Mouse (Mus musculus) forebrain, embryonic 11.5 days (tissue): Measurements from ENCODE around the gene Tmigd3. TPM values are rescaled to one million over a fixed set of nuclear protein-coding genes. Genes with fewer than 3 reads are reported as not detected.

Source experiments
- ATAC-seq: fragments of 200-750 bp; cut with Nextera tagmentation; replicated peaks from 2 replicates; pipeline ENCODE4 v1.8.0; 2017; ENCODE audit warnings: moderate TSS enrichment; ENCODE audit not compliant: low FRiP score
- DNase-seq: peaks from one replicate; pipeline ENCODE4 v3.0.0-alpha.2; 2017; ENCODE audit warnings: low spot score
- H3K27ac ChIP-seq: fragments of 300-500 bp; sonication (generic); 2 replicates; pipeline ENCODE4 v1.5.1; 2014; ENCODE audit warnings: low read depth, low read length
- H3K27me3 ChIP-seq: fragments of 300-500 bp; sonication (generic); 2 replicates; pipeline ENCODE4 v1.6.1; 2014; ENCODE audit warnings: mild to moderate bottlenecking, low read length, mixed read lengths; ENCODE audit not compliant: control insufficient read depth, insufficient read depth
- H3K36me3 ChIP-seq: fragments of 300-500 bp; sonication (generic); 2 replicates; pipeline ENCODE4 v1.6.1; 2014; ENCODE audit warnings: mild to moderate bottlenecking, low read length, moderate library complexity, mixed read lengths; ENCODE audit not compliant: control insufficient read depth, insufficient read depth
- H3K4me1 ChIP-seq: fragments of 300-500 bp; sonication (generic); replicated peaks from 2 replicates; pipeline ENCODE4 v1.6.1; 2014; ENCODE audit warnings: low read length, mixed read lengths; ENCODE audit not compliant: control insufficient read depth, insufficient read depth
- H3K4me2 ChIP-seq: fragments of 300-500 bp; sonication (generic); 2 replicates; pipeline ENCODE4 v1.6.1; 2014; ENCODE audit warnings: low read depth, mild to moderate bottlenecking, low read length, moderate library complexity, mixed read lengths; ENCODE audit not compliant: severe bottlenecking
- H3K4me3 ChIP-seq: fragments of 300-500 bp; sonication (generic); 2 replicates; pipeline ENCODE4 v1.5.1; 2014; ENCODE audit warnings: low read depth, low read length
- H3K9ac ChIP-seq: fragments of 300-500 bp; sonication (generic); 2 replicates; pipeline ENCODE4 v1.6.1; 2014; ENCODE audit warnings: low read length
- H3K9me3 ChIP-seq: fragments of 300-500 bp; sonication (generic); 2 replicates; pipeline ENCODE4 v1.6.1; 2016; ENCODE audit warnings: low read length, mixed read lengths; ENCODE audit not compliant: control insufficient read depth
- WGBS: fragments of 180-500 bp; shearing (Covaris S2); extraction: QIAGEN DNeasy Blood & Tissue Kit; methylation state at CpG from one replicate; pipeline ENCODE4 v1.1.7; 2014; 5-methylcytosine and 5-hydroxymethylcytosine counted together
- polyA plus RNA-seq: library from polyadenylated mRNA; unstranded; fragments of >200 nt; fragmentation: Nextera tagmentation; extraction: Ambion mirVana; gene quantifications from 2 replicates; pipeline ENCODE4 v1.2.1, GENCODE M21; 2014

Tmigd3 gene
- polyA plus RNA-seq, 1 experiment from 2014 or later: 0.21 TPM

GRCm38 (mm10) chr3:105958974-105959580 is 88.4 kb downstream of the Tmigd3 start, which contains the start of gene Wdr77:
Wdr77 (plus strand) TSS chr3:105959369.
- DNase-seq (peak; percentile 98), ATAC-seq (peak; percentile 98)
- H3K27me3 ChIP-seq: no peaks in the 10 kb centered on the region
- under 1% methylated on average over 52 of the region's 52 CpGs for WGBS
- H3K4me1 ChIP-seq: peaks cover 7% of the 10 kb centered on the region
- no peaks in the 10 kb centered on the region for H3K9me3 ChIP-seq
- H3K36me3 ChIP-seq: no peaks in the 10 kb centered on the region; the same call in 1 of the 2 replicates
- peak within 1 kb of the TSS; percentile 94 for H3K9ac ChIP-seq
- H3K4me2 ChIP-seq: peak within 1 kb of the TSS; percentile 73
- peak within 1 kb of the TSS; percentile 62; the same call in 1 of the 2 replicates for H3K27ac ChIP-seq
- peak within 1 kb of the TSS; percentile 88 for H3K4me3 ChIP-seq

DNA sequence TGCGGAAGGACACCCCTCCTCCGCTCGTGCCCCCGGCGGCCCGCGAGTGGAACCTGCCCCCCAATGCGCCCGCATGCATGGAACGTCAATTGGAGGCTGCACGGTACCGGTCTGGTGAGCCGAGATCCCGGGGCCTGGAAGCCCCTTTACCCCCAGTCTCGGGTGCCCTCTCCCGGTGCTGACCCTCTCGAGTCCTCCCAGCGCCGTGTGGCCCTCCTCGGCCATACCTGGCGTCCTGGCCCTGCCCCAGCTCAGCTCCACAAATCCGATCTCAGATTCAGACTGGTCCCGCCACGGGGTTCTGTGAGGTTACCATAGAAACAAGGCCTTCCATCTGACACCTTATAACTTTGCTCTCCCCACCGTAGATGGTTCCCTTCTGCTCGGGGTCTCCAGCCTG is 88.9 kb downstream of the Tmigd3 start:
- Histone ChIP-seq H3K9ac (peak overlapping the region; percentile 92), H3K27ac (no peak overlapping the region), H3K4me1 (peaks cover 7% of the 10 kb centered on the region), H3K4me3 (peak overlapping the region; percentile 88), H3K27me3 (no peaks in the 10 kb centered on the region), H3K9me3 (no peaks in the 10 kb centered on the region), H3K36me3 (peaks cover under 1% of the 10 kb centered on the region; the same call in 1 of the 2 replicates), H3K4me2 (peak overlapping the region; percentile 73)
- under 1% methylated on average over 26 of the region's 26 CpGs for WGBS
- DNase-seq: no peak
- peak; percentile 71 for ATAC-seq

GRCm38 (mm10) chr3:105959999-105960398 is 89.3 kb downstream of the Tmigd3 start, which contains the start of gene Atp5f1:
Atp5f1 (minus strand) TSS chr3:105960099.
- Histone ChIP-seq H3K4me2 (peak within 1 kb of the TSS; percentile 73), H3K9ac (peak within 1 kb of the TSS; percentile 94), H3K4me3 (peak within 1 kb of the TSS; percentile 88), H3K4me1 (peaks cover 7% of the 10 kb centered on the region), H3K36me3 (peaks cover 4% of the 10 kb centered on the region; the same call in 1 of the 2 replicates), H3K9me3 (no peaks in the 10 kb centered on the region), H3K27me3 (no peaks in the 10 kb centered on the region), H3K27ac (peak within 1 kb of the TSS; percentile 62; the same call in 1 of the 2 replicates)
- 7% methylated on average over 6 of the region's 6 CpGs for WGBS
- DNase-seq (no peak), ATAC-seq (no peak)

DNA sequence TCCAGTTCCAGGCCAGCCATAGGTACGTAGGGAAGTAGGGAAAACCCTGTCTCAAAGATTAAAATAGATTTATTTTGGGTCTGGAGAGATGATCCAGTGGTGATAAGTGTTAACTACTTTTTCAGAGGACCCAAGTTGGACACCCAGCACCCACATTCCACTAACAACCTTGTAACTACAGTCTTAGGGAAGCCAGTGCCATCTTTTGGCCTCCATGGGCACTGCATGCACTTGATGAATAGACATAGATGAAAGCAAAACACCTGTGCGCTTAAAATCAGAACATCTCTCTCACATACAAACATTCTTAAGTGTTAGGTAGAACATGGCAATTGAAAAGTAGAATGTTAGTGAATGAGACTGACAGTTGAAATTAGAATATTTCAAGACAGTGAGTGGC is 90.0 kb downstream of the Tmigd3 start:
- 90% methylated on average over 2 of the region's 2 CpGs for WGBS
- Histone ChIP-seq H3K36me3 (peaks cover 9% of the 10 kb centered on the region; the same call in 1 of the 2 replicates), H3K4me2 (peak overlapping the region; percentile 73; the same call in 1 of the 2 replicates), H3K27ac (no peak overlapping the region), H3K4me3 (peak overlapping the region; percentile 88; the same call in 1 of the 2 replicates), H3K9me3 (no peaks in the 10 kb centered on the region), H3K27me3 (no peaks in the 10 kb centered on the region), H3K9ac (peak overlapping the region; percentile 92; the same call in 1 of the 2 replicates), H3K4me1 (peaks cover 7% of the 10 kb centered on the region)
- DNase-seq (no peak), ATAC-seq (no peak)

GRCm38 (mm10) chr3:105971831-105972446 is 101.2 kb downstream of the Tmigd3 start:
- Histone ChIP-seq H3K9ac (no peak overlapping the region), H3K36me3 (no peaks in the 10 kb centered on the region; the same call in 1 of the 2 replicates), H3K4me1 (no peaks in the 10 kb centered on the region), H3K9me3 (no peaks in the 10 kb centered on the region), H3K27ac (no peak overlapping the region), H3K4me2 (no peak overlapping the region), H3K4me3 (no peak overlapping the region), H3K27me3 (no peaks in the 10 kb centered on the region)
- ATAC-seq: no peak
- no peak for DNase-seq
- 86% methylated on average over 5 of the region's 5 CpGs for WGBS

GRCm38 (mm10) chr3:105973411-105973810 is 102.7 kb downstream of the Tmigd3 start, which contains the start of gene Ovgp1:
Ovgp1 (plus strand) TSS chr3:105973711.
- Histone ChIP-seq H3K27ac (no peak within 1 kb of the TSS), H3K4me2 (no peak within 1 kb of the TSS), H3K4me1 (no peaks in the 10 kb centered on the region), H3K27me3 (no peaks in the 10 kb centered on the region), H3K4me3 (no peak within 1 kb of the TSS), H3K36me3 (no peaks in the 10 kb centered on the region; the same call in 1 of the 2 replicates), H3K9me3 (no peaks in the 10 kb centered on the region), H3K9ac (no peak within 1 kb of the TSS)
- DNase-seq (no peak), ATAC-seq (no peak)
- 90% methylated on average over 3 of the region's 3 CpGs for WGBS

Other genes with a start within 250 kb of the Tmigd3 start
- 47.6 and 52.9 TPM in 2 replicates for gene Ddx20, start 183.3 kb upstream of the Tmigd3 start, polyA plus RNA-seq
- gene Inka2, start 166.3 kb upstream of the Tmigd3 start, polyA plus RNA-seq: 1.8 and 2.9 TPM in 2 replicates
- 75.9 and 84.3 TPM in 2 replicates for gene Rap1a, start 69.6 kb upstream of the Tmigd3 start, polyA plus RNA-seq
- 0.23 TPM in 1 of 2 replicates, not detected in the other for gene Adora3, start within 50 bp of the Tmigd3 start, polyA plus RNA-seq
- 0.52 and 0.64 TPM in 2 replicates for gene I830077J02Rik, start 61.8 kb downstream of the Tmigd3 start, polyA plus RNA-seq
- gene Wdr77, start 88.5 kb downstream of the Tmigd3 start, polyA plus RNA-seq: 148 and 173 TPM in 2 replicates
- 457 and 514 TPM in 2 replicates for gene Atp5f1, start 89.2 kb downstream of the Tmigd3 start, polyA plus RNA-seq
- gene Ovgp1, start 102.8 kb downstream of the Tmigd3 start, polyA plus RNA-seq: 3.2 and 3.4 TPM in 2 replicates
- 1.0 and 1.7 TPM in 2 replicates for gene Pifo, start 143.7 kb downstream of the Tmigd3 start, polyA plus RNA-seq
- gene Chil5, start 161.9 kb downstream of the Tmigd3 start, polyA plus RNA-seq: not detected in 2 replicates
- gene Chia1, start 242.3 kb downstream of the Tmigd3 start, polyA plus RNA-seq: 0.16 and 0.44 TPM in 2 replicates